Mouse (Mus musculus): ENCODE results near the gene C2cd2l. TPM values are rescaled to one million over a fixed set of nuclear protein-coding genes. Genes with fewer than 3 reads are reported as not detected.

Gene C2cd2l
- polyA plus RNA-seq, 1 experiment from 2014 or later = 8.5 TPM

GRCm38 (mm10) chr9:44286256-44286850, 33.7 kb downstream of the C2cd2l start:
- 17% methylated on average over 6 of the region's 6 CpGs for WGBS
- no peak for ATAC-seq (ENCODE audit: borderline replicate concordance, extremely low read depth, low FRiP score, low TSS enrichment)
- Histone ChIP-seq H3K4me2 (no peak overlapping the region), H3K36me3 (peaks cover 9% of the 10 kb centered on the region; the same call in 1 of the 2 replicates), H3K9me3 (no peaks in the 10 kb centered on the region), H3K27ac (no peak overlapping the region), H3K4me1 (peaks cover 24% of the 10 kb centered on the region), H3K4me3 (no peak overlapping the region), H3K9ac (no peak overlapping the region), H3K27me3 (peaks cover 32% of the 10 kb centered on the region)

- 42% methylated on average over 5 of the region's 5 CpGs for WGBS
- Histone ChIP-seq H3K27me3 (peaks cover 19% of the 10 kb centered on the region), H3K9me3 (no peaks in the 10 kb centered on the region), H3K4me3 (no peak overlapping the region), H3K9ac (no peak overlapping the region), H3K4me2 (no peak overlapping the region), H3K36me3 (no peaks in the 10 kb centered on the region), H3K27ac (no peak overlapping the region), H3K4me1 (peaks cover 17% of the 10 kb centered on the region)
- ATAC-seq (ENCODE audit: borderline replicate concordance, extremely low read depth, low FRiP score, low TSS enrichment) = no peak
Measured at GRCm38 (mm10) chr9:44283183-44283582, 36.9 kb downstream of the C2cd2l start.

- Histone ChIP-seq H3K4me3 (no peak overlapping the region), H3K4me1 (peaks cover 14% of the 10 kb centered on the region)
- 81% methylated on average over 4 of the region's 4 CpGs for WGBS
Measured at GRCm38 (mm10) chr9:44269973-44270372, 50.1 kb downstream of the C2cd2l start.

GRCm38 (mm10) chr9:44269077-44269476, 51.0 kb downstream of the C2cd2l start:
- Histone ChIP-seq H3K27ac (no peak overlapping the region), H3K27me3 (no peaks in the 10 kb centered on the region), H3K36me3 (no peaks in the 10 kb centered on the region), H3K4me1 (peaks cover 14% of the 10 kb centered on the region), H3K4me2 (no peak overlapping the region), H3K9me3 (no peaks in the 10 kb centered on the region), H3K4me3 (no peak overlapping the region), H3K9ac (no peak overlapping the region)
- ATAC-seq (ENCODE audit: borderline replicate concordance, extremely low read depth, low FRiP score, low TSS enrichment) = no peak
- WGBS = 73% methylated on average over 3 of the region's 3 CpGs

More at GRCm38 (mm10) chr9:44269973-44270372, 50.1 kb downstream of the C2cd2l start:
- no peak overlapping the region for H3K4me2 ChIP-seq
- ATAC-seq (ENCODE audit: borderline replicate concordance, extremely low read depth, low FRiP score, low TSS enrichment) = no peak
- no peaks in the 10 kb centered on the region for H3K36me3 ChIP-seq
- H3K27me3 ChIP-seq = no peaks in the 10 kb centered on the region
- H3K9me3 ChIP-seq = no peaks in the 10 kb centered on the region
- no peak overlapping the region for H3K27ac ChIP-seq
- no peak overlapping the region for H3K9ac ChIP-seq

- no peak; the same call in 1 of the 2 replicates for ATAC-seq (ENCODE audit: borderline replicate concordance, extremely low read depth, low FRiP score, low TSS enrichment)
- Histone ChIP-seq H3K27ac (peak within 1 kb of the TSS; percentile 76), H3K9ac (peak within 1 kb of the TSS; percentile 90), H3K27me3 (no peaks in the 10 kb centered on the region), H3K4me2 (peak within 1 kb of the TSS; percentile 82), H3K4me1 (peaks cover 14% of the 10 kb centered on the region), H3K4me3 (peak within 1 kb of the TSS; percentile 51), H3K9me3 (no peaks in the 10 kb centered on the region), H3K36me3 (no peaks in the 10 kb centered on the region)
- WGBS = 56% methylated on average over 6 of the region's 6 CpGs
Measured at GRCm38 (mm10) chr9:44268432-44268831, 51.7 kb downstream of the C2cd2l start, which contains the start of gene Nlrx1. Gene Nlrx1 (minus strand): TSS chr9:44268599.

- peaks cover 14% of the 10 kb centered on the region for H3K4me1 ChIP-seq
- H3K27me3 ChIP-seq = no peaks in the 10 kb centered on the region
- no peaks in the 10 kb centered on the region for H3K36me3 ChIP-seq
- H3K4me3 ChIP-seq = peak overlapping the region; percentile 51
- WGBS = 4% methylated on average over 28 of the region's 28 CpGs
- peak overlapping the region; percentile 76 for H3K27ac ChIP-seq
- ATAC-seq (ENCODE audit: borderline replicate concordance, extremely low read depth, low FRiP score, low TSS enrichment) = peak; percentile 93
- H3K9me3 ChIP-seq = no peaks in the 10 kb centered on the region
- peak overlapping the region; percentile 82 for H3K4me2 ChIP-seq
- H3K9ac ChIP-seq = peak overlapping the region; percentile 90
Measured at GRCm38 (mm10) chr9:44268027-44268360, 52.1 kb downstream of the C2cd2l start.

DNA sequence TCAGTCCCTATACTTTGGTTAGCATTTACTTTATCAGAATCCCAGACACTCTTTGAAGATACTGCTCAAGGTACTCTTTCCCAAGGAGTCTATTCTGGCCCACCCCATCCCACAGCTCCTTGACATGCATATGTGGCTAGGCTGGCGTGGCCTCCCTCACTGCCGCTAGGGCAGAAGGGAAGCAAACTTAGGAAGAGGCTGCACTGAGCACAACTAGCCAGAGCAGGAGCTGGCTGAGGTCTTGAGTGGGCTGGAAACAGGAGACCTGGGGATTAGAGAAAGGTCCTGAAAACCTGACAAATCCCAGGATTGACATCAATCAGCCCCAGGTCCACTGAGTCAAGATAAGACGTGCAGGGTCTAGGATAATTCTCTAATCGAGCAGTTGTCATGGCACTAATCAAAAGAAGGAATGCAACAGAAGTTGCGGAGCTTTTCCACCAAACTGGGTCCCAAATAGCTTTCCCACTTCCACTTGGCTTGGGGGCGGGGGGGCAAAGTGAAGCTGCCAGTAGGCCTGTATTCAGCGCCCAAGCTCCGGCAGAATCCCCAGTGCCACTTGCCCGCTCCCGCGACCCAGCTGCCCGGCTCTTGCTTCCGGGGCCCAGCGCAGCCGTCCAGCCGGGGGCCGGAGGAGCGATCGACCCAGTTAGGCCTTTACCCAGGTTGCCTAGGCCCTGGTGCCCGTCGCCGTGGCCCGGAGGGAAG, 52.6 kb downstream of the C2cd2l start:
- Histone ChIP-seq H3K27me3 (no peaks in the 10 kb centered on the region), H3K4me3 (peak overlapping the region; percentile 51), H3K36me3 (no peaks in the 10 kb centered on the region), H3K9me3 (no peaks in the 10 kb centered on the region), H3K9ac (peak overlapping the region; percentile 90), H3K4me2 (peak overlapping the region; percentile 82), H3K27ac (peak overlapping the region; percentile 76), H3K4me1 (peaks cover 14% of the 10 kb centered on the region)
- ATAC-seq (ENCODE audit: borderline replicate concordance, extremely low read depth, low FRiP score, low TSS enrichment) = peak; percentile 47
- 8% methylated on average over 23 of the region's 23 CpGs for WGBS

GRCm38 (mm10) chr9:44266478-44267226, 53.4 kb downstream of the C2cd2l start:
- Histone ChIP-seq H3K27me3 (no peaks in the 10 kb centered on the region), H3K9ac (0 out of 2 replicates have a peak overlapping the region, but pooled peaks have one; percentile 90), H3K4me1 (peaks cover 14% of the 10 kb centered on the region), H3K36me3 (no peaks in the 10 kb centered on the region), H3K4me2 (peak overlapping the region; percentile 82), H3K27ac (peak overlapping the region; percentile 76; the same call in 1 of the 2 replicates), H3K4me3 (peak overlapping the region; percentile 51; the same call in 1 of the 2 replicates), H3K9me3 (no peaks in the 10 kb centered on the region)
- WGBS = 49% methylated on average over 8 of the region's 8 CpGs
- ATAC-seq (ENCODE audit: borderline replicate concordance, extremely low read depth, low FRiP score, low TSS enrichment) = no peak

- WGBS = 78% methylated on average over 14 of the region's 14 CpGs
- Histone ChIP-seq H3K9ac (no peak overlapping the region), H3K27me3 (no peaks in the 10 kb centered on the region), H3K36me3 (no peaks in the 10 kb centered on the region), H3K27ac (no peak overlapping the region), H3K4me1 (peaks cover under 1% of the 10 kb centered on the region; the same call in 1 of the 2 replicates), H3K4me3 (no peak overlapping the region), H3K9me3 (no peaks in the 10 kb centered on the region), H3K4me2 (no peak overlapping the region)
- ATAC-seq (ENCODE audit: borderline replicate concordance, extremely low read depth, low FRiP score, low TSS enrichment) = no peak
Measured at GRCm38 (mm10) chr9:44261388-44261787, 58.7 kb downstream of the C2cd2l start.

Data from lung, embryonic 15.5 days (tissue).